Mouse (Mus musculus) spleen, adult 2 months (tissue): ENCODE results near the gene Ldb3.

Source experiments
- CTCF ChIP-seq: fragments of 200-500 bp; IDR thresholded peaks from 2 replicates; pipeline ENCODE4 v1.5.1; 2011; ENCODE audit warnings: mild to moderate bottlenecking, inconsistent platforms; ENCODE audit not compliant: insufficient read depth, insufficient read length, insufficient replicate concordance; ENCODE audit errors: extremely low read depth
- POLR2A ChIP-seq: fragments of 200-500 bp; IDR thresholded peaks from 2 replicates; pipeline ENCODE4 v1.6.1; 2011; ENCODE audit warnings: low read depth, low read length, inconsistent platforms

- TF ChIP-seq CTCF (no peak), POLR2A (no peak)
Measured at GRCm38 (mm10) chr14:34566530-34566929, 22.0 kb downstream of the Ldb3 start.
